Mouse (Mus musculus): ENCODE results near the gene Pepd. TPM values are rescaled to one million over a fixed set of nuclear protein-coding genes. Genes with fewer than 3 reads are reported as not detected.

Pepd gene
- polyA plus RNA-seq, 1 experiment from 2014 or later: 72.3 TPM

DNA sequence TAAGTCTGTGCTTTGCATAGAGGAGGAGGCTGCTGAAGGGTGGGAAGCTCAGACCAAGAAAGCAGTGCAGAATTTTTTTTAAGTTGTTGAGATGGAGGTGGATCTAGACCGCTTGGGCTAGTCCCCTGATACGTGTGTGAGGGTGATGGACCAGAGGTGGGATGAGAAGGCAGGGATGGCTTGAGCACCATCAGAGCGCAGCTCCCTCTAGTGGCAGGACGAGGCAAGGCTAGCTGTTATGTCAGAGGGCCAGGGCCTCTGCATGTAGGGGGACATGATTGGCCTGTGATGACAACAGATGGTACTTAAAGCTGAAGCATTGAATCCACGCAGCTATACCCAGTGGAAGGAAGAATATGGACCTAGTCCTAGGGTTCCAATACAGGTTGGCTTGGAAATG is 7.6 kb downstream of the Pepd start:
- Histone ChIP-seq H3K36me3 (ENCODE audit: control insufficient read depth, insufficient read depth, low read length) (0 out of 2 replicates have a peak, but pooled peaks cover 15% of the 10 kb centered on the region), H3K4me3 (ENCODE audit: low read depth, low read length) (no peak overlapping the region), H3K9me3 (ENCODE audit: control insufficient read depth, low read length) (no peaks in the 10 kb centered on the region), H3K27me3 (replicated peaks; ENCODE audit: control insufficient read depth, insufficient read depth, low read length) (no peaks in the 10 kb centered on the region), H3K27ac (replicated peaks; ENCODE audit: low read depth, low read length) (no peak overlapping the region), H3K4me2 (ENCODE audit: low read depth, low read length) (no peak overlapping the region), H3K4me1 (ENCODE audit: control insufficient read depth, insufficient read depth, low read length) (no peaks in the 10 kb centered on the region), H3K9ac (ENCODE audit: low read depth, low read length) (no peak overlapping the region)
- ATAC-seq (ENCODE audit: low read depth): no peak
- 54% methylated on average over 5 of the region's 5 CpGs for WGBS
- DNase-seq (ENCODE audit: low spot score): no peak

DNA sequence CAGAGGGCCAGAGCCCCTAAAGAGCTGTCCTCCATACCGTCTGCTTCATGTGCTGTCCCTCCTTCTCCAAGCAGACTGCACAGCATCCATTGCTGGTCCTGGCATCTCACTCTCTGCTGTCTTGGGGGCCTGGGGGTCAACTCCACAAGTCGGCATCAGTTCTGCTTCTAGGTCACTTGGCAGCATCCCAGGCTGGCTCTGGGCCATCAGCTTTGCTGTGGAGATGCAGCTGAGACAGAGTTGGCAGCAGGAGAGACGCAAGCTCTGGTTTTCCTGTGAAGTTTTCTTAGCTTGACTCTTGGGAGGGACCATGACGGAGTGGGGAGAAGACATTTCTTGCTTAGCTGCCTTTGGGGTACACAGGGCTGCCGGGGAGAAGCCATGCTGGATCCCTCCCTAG is 13.0 kb downstream of the Pepd start:
- Histone ChIP-seq H3K4me1 (ENCODE audit: control insufficient read depth, insufficient read depth, low read length) (peaks cover 7% of the 10 kb centered on the region), H3K4me2 (ENCODE audit: low read depth, low read length) (no peak overlapping the region), H3K27ac (replicated peaks; ENCODE audit: low read depth, low read length) (no peak overlapping the region), H3K9me3 (ENCODE audit: control insufficient read depth, low read length) (no peaks in the 10 kb centered on the region), H3K27me3 (replicated peaks; ENCODE audit: control insufficient read depth, insufficient read depth, low read length) (no peaks in the 10 kb centered on the region), H3K4me3 (ENCODE audit: low read depth, low read length) (no peak overlapping the region), H3K36me3 (ENCODE audit: control insufficient read depth, insufficient read depth, low read length) (peaks cover 28% of the 10 kb centered on the region; the same call in 1 of the 2 replicates), H3K9ac (ENCODE audit: low read depth, low read length) (no peak overlapping the region)
- WGBS: 66% methylated on average over 5 of the region's 5 CpGs
- DNase-seq (ENCODE audit: low spot score) (no peak), ATAC-seq (ENCODE audit: low read depth) (no peak)

DNA sequence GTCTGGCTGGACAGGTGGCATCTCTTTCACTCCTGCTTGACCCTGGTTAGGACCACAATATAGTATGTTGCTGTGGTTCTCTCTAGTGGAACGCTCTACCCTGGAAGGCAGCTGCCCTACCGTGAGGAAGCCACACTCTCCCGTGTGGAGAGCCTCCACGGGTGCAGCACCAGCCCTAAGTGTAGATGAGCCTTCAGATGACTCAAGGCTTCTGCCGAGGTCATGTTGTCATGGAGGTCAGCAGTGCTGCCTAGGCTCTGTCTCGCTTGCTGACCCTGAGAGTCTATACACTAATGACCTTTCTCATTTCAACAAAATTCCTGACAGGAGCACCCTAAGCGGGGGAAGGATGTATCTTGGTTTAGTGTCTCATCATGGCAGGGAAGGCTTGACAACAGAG is 13.8 kb downstream of the Pepd start:
- Histone ChIP-seq H3K4me1 (ENCODE audit: control insufficient read depth, insufficient read depth, low read length) (peaks cover 9% of the 10 kb centered on the region), H3K36me3 (ENCODE audit: control insufficient read depth, insufficient read depth, low read length) (peaks cover 28% of the 10 kb centered on the region; the same call in 1 of the 2 replicates), H3K9me3 (ENCODE audit: control insufficient read depth, low read length) (no peaks in the 10 kb centered on the region), H3K27ac (replicated peaks; ENCODE audit: low read depth, low read length) (no peak overlapping the region), H3K9ac (ENCODE audit: low read depth, low read length) (no peak overlapping the region), H3K4me3 (ENCODE audit: low read depth, low read length) (no peak overlapping the region), H3K27me3 (replicated peaks; ENCODE audit: control insufficient read depth, insufficient read depth, low read length) (no peaks in the 10 kb centered on the region), H3K4me2 (ENCODE audit: low read depth, low read length) (no peak overlapping the region)
- DNase-seq (ENCODE audit: low spot score) (no peak), ATAC-seq (ENCODE audit: low read depth) (no peak)
- 85% methylated on average over 7 of the region's 7 CpGs for WGBS

DNA sequence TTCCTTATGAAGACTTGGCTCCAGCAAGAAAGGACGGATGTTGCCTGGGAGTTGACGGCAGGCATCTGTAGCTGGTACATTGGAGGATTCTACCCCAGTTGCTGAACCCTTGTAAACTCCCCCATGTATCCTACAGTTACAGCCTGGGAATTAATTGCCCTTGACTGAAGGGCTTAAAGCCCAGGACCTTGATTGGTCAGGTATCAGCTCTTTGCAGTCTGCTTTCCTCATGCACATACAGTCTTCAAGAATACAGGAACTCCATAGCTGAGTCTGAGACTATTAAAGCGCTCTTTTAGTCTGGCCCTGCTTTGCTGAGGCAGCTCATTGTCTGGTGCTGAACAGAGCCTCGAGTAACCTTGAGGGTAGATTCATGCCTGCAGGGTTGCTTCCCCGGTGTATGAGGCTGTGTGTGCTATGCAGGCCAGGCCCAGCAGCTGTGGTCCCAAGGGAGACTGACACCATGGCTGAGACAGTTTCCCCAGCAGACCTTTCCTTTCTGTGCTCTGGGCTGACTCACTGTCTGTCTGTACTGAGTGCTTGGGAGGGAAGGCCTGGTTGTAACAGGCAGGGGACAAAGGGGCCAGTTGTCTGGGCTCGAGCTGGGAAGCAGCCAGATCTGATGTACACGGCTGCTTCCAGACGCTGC is 17.6 kb downstream of the Pepd start:
- peak overlapping the region; percentile 39; the same call in 1 of the 2 replicates for H3K27ac ChIP-seq (replicated peaks; ENCODE audit: low read depth, low read length)
- peak; percentile 51 for DNase-seq (ENCODE audit: low spot score)

DNA sequence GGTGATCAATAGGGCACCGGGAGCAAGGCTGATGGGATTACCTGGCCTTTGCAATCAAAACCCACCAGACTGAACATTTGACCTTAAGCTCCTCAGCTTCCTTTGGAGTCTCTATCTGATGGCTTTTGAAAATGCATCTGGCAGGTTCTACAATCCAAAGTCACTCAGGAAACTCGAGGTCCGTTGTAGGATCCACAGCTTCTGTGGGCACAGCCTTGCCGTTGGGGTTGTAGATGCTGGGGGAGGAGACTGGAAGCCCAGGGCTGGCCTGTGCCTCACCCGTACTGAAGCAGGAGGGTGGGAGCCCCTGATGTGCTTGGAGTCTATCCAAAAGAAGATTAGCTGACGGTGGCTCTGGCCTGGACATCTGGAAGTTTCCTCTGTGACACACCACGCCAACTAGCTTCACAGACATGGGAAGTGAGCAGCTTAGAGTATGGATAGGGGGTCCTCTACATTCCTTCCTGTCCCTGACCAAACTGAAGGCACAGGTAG is 18.1 kb downstream of the Pepd start:
- no peak overlapping the region for H3K4me2 ChIP-seq (ENCODE audit: low read depth, low read length)
- H3K27ac ChIP-seq (replicated peaks; ENCODE audit: low read depth, low read length): peak overlapping the region; percentile 39; the same call in 1 of the 2 replicates
- H3K36me3 ChIP-seq (ENCODE audit: control insufficient read depth, insufficient read depth, low read length): peaks cover 27% of the 10 kb centered on the region
- ATAC-seq (ENCODE audit: low read depth) (no peak), DNase-seq (ENCODE audit: low spot score) (no peak)
- peaks cover 9% of the 10 kb centered on the region for H3K4me1 ChIP-seq (ENCODE audit: control insufficient read depth, insufficient read depth, low read length)
- no peaks in the 10 kb centered on the region for H3K9me3 ChIP-seq (ENCODE audit: control insufficient read depth, low read length)
- no peaks in the 10 kb centered on the region for H3K27me3 ChIP-seq (replicated peaks; ENCODE audit: control insufficient read depth, insufficient read depth, low read length)
- WGBS: 35% methylated on average over 7 of the region's 7 CpGs
- no peak overlapping the region for H3K9ac ChIP-seq (ENCODE audit: low read depth, low read length)
- H3K4me3 ChIP-seq (ENCODE audit: low read depth, low read length): no peak overlapping the region

More for the DNA sequence above, 17.6 kb downstream of the Pepd start:
- 30% methylated on average over 8 of the region's 8 CpGs for WGBS
- Histone ChIP-seq H3K4me1 (ENCODE audit: control insufficient read depth, insufficient read depth, low read length) (peaks cover 9% of the 10 kb centered on the region), H3K36me3 (ENCODE audit: control insufficient read depth, insufficient read depth, low read length) (peaks cover 27% of the 10 kb centered on the region; the same call in 1 of the 2 replicates), H3K9ac (ENCODE audit: low read depth, low read length) (peak overlapping the region; percentile 25; the same call in 1 of the 2 replicates), H3K4me2 (ENCODE audit: low read depth, low read length) (no peak overlapping the region), H3K9me3 (ENCODE audit: control insufficient read depth, low read length) (no peaks in the 10 kb centered on the region), H3K27me3 (replicated peaks; ENCODE audit: control insufficient read depth, insufficient read depth, low read length) (no peaks in the 10 kb centered on the region), H3K4me3 (ENCODE audit: low read depth, low read length) (no peak overlapping the region)
- peak; percentile 70 for ATAC-seq (ENCODE audit: low read depth)

DNA sequence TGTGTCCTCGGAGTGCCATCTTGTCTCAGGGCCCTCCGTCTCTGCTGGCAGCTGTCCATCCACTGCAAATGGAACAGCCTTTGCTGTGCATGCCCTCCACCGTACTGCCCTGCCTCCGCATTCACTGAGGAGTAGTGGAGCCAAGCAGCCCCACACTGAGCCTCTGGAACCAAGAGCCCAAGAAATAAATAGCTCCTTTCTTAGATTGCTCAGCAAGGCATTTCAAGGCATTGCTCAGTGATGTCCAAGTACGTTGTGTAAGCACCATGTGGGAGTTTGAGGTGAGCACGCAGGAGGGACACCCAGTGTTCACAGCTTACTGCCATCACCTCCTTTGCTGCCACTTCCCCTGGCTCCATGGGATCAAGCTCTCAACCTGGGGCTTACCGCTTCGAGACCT is 20.5 kb downstream of the Pepd start:
- no peaks in the 10 kb centered on the region for H3K27me3 ChIP-seq (replicated peaks; ENCODE audit: control insufficient read depth, insufficient read depth, low read length)
- ATAC-seq (ENCODE audit: low read depth) (no peak), DNase-seq (ENCODE audit: low spot score) (no peak)
- no peak overlapping the region for H3K4me3 ChIP-seq (ENCODE audit: low read depth, low read length)
- 82% methylated on average over 8 of the region's 8 CpGs for WGBS
- no peak overlapping the region for H3K4me2 ChIP-seq (ENCODE audit: low read depth, low read length)
- peaks cover 33% of the 10 kb centered on the region for H3K36me3 ChIP-seq (ENCODE audit: control insufficient read depth, insufficient read depth, low read length)
- no peak overlapping the region for H3K27ac ChIP-seq (replicated peaks; ENCODE audit: low read depth, low read length)
- H3K9ac ChIP-seq (ENCODE audit: low read depth, low read length): no peak overlapping the region
- H3K4me1 ChIP-seq (ENCODE audit: control insufficient read depth, insufficient read depth, low read length): peaks cover 9% of the 10 kb centered on the region
- peaks cover 7% of the 10 kb centered on the region; the same call in 1 of the 2 replicates for H3K9me3 ChIP-seq (ENCODE audit: control insufficient read depth, low read length)

DNA sequence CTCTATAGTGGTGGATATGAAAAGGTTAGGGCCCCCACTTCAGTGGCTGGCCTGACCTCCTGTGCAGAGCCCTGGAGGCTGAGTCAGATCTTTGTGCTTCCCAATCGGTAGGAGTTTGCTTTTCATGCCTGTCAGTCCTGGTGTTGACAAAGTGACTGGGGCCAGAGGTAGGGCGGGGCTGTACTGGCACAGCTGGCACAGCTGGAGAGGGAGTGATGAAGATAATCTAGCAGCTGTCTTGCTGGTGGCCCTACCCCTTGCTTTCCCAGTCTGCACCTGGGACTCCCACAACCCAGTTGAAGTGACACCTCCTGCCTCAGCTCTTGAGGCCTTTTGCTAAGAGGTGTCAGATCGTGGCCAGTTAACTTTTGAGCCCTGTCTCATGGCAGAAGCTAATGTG is 21.0 kb downstream of the Pepd start:
- Histone ChIP-seq H3K36me3 (ENCODE audit: control insufficient read depth, insufficient read depth, low read length) (peaks cover 33% of the 10 kb centered on the region), H3K27ac (replicated peaks; ENCODE audit: low read depth, low read length) (no peak overlapping the region), H3K4me3 (ENCODE audit: low read depth, low read length) (no peak overlapping the region), H3K9ac (ENCODE audit: low read depth, low read length) (no peak overlapping the region), H3K4me1 (ENCODE audit: control insufficient read depth, insufficient read depth, low read length) (peaks cover 9% of the 10 kb centered on the region), H3K9me3 (ENCODE audit: control insufficient read depth, low read length) (peaks cover 7% of the 10 kb centered on the region; the same call in 1 of the 2 replicates), H3K4me2 (ENCODE audit: low read depth, low read length) (no peak overlapping the region), H3K27me3 (replicated peaks; ENCODE audit: control insufficient read depth, insufficient read depth, low read length) (no peaks in the 10 kb centered on the region)
- ATAC-seq (ENCODE audit: low read depth) (no peak), DNase-seq (ENCODE audit: low spot score) (no peak)
- 65% methylated on average over 3 of the region's 3 CpGs for WGBS

DNA sequence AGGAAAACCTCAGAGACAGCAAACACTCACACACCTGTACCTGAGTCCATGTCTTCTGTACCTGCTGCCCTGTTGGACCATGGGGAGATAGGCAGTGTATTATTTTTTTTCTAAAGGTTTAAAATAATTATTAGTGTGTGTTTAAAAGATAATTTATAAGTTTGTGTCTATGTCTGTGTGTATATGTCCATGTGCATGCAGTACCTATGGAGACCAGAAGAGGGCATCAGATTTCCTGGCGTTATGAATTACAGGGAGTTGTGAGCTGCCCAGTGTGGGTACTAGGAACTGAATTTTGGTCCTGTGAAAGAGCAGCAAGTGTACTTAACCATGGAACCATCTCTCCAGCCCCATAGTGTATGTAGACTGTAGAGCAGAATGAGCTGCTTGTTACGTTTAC is 24.2 kb downstream of the Pepd start:
- no peak overlapping the region for H3K9ac ChIP-seq (ENCODE audit: low read depth, low read length)
- WGBS: 88% methylated on average over 2 of the region's 2 CpGs
- ATAC-seq (ENCODE audit: low read depth): no peak

More for the DNA sequence above, 24.2 kb downstream of the Pepd start:
- Histone ChIP-seq H3K4me1 (ENCODE audit: control insufficient read depth, insufficient read depth, low read length) (peaks cover 21% of the 10 kb centered on the region), H3K27ac (replicated peaks; ENCODE audit: low read depth, low read length) (no peak overlapping the region), H3K36me3 (ENCODE audit: control insufficient read depth, insufficient read depth, low read length) (peaks cover 33% of the 10 kb centered on the region), H3K9me3 (ENCODE audit: control insufficient read depth, low read length) (peaks cover 7% of the 10 kb centered on the region; the same call in 1 of the 2 replicates), H3K4me3 (ENCODE audit: low read depth, low read length) (no peak overlapping the region), H3K27me3 (replicated peaks; ENCODE audit: control insufficient read depth, insufficient read depth, low read length) (no peaks in the 10 kb centered on the region), H3K4me2 (ENCODE audit: low read depth, low read length) (no peak overlapping the region)
- DNase-seq (ENCODE audit: low spot score): no peak

Data from embryonic facial prominence, embryonic 14.5 days (tissue).